Mouse (Mus musculus) neutrophil, adult 5-6 weeks (primary cell): ENCODE measurements at regions not wholly inside any gene's neighbourhood (a gene's known extent, or its start where the extent isn't known, plus 50 kb on each side); places are given as distances from the start of the nearest gene placed in this dataset.

Experiments used
- ATAC-seq: fragments of 151-379, 151-347 bp; 2 replicates; pipeline ENCODE4 v1.8.0; 2017; ENCODE audit warnings: mild to moderate bottlenecking, moderate TSS enrichment; ENCODE audit not compliant: insufficient number of reproducible peaks, poor library complexity, low FRiP score, severe bottlenecking; ENCODE audit errors: extremely low read depth

DNA sequence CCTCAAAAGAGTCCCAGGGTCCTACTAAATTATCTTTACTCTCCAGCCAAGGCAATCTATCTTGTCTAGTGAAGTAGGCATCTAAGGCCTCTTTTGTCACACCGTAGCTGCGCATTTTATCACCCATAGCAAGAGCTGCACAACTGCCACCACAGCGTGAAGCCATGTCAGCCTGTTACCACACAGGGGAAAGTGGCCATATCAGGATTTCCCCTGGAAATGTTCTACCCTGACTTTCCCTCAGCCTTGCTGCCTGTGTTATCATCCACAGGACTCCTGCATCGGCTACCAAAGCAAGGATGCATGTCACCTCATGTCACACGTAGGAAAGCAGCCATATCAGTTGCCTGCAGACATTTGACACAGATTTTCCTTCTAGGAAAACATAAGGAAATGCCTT lies 233.2 kb upstream of the Fn1 start:
- ATAC-seq = no peak

DNA sequence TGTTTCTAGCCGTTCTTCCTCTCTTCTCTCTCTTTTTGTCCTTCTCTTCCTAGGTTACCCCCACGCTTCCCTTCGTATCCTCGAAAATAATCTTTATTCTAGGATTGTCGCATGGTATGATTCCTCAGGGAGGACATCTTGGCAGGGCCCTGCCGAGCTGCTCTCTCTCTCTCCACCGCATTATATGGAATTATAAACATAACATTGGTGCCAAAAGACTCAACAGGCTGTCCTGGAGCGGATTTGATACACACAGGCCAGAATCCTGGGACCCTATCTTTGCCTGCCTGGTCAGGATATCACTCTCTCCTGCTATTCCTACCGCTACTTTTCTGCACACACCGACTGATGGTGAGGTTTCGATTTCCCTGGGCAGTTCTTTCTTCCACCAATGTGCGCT lies 228.9 kb upstream of the Fn1 start:
- ATAC-seq = no peak

DNA sequence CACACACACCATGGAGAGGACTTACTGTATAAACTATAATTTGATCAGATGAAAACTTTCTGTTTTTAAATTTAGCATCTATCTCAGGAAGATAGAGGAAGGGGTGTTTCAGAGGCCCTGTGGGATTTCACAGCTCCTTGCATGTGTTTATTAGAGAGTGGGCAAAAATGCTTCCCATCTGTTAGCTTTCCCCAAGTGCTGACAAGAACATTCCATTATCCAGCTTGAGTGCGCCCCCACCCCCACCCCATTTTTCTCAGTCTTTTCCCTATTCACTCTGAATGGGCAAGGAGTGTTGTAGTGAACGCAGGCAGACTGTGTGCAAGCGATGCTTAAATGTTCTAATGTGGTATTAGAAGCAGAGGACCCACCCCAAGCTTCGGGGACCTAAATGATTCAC lies 228.2 kb upstream of the Fn1 start:
- ATAC-seq = no peak

DNA sequence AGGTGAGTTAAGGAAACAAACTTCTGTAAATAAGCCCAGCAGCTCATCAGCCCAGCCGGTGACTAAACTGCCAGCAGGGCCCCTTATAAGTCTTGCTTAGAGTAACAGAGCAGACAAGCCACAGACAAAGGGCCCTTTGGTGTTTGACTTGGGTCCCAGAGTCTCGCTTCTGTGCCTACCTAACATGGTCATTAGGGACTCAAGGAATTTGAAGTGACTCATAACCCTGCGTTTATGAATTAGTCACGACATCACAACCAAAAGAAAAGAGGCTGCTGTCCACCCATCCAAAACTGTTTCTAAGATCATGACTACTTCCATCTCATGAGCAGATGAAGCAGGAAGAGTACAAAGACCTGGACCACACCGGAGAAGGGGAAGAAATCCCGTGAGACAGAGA lies 227.5 kb upstream of the Fn1 start:
- no peak for ATAC-seq

DNA sequence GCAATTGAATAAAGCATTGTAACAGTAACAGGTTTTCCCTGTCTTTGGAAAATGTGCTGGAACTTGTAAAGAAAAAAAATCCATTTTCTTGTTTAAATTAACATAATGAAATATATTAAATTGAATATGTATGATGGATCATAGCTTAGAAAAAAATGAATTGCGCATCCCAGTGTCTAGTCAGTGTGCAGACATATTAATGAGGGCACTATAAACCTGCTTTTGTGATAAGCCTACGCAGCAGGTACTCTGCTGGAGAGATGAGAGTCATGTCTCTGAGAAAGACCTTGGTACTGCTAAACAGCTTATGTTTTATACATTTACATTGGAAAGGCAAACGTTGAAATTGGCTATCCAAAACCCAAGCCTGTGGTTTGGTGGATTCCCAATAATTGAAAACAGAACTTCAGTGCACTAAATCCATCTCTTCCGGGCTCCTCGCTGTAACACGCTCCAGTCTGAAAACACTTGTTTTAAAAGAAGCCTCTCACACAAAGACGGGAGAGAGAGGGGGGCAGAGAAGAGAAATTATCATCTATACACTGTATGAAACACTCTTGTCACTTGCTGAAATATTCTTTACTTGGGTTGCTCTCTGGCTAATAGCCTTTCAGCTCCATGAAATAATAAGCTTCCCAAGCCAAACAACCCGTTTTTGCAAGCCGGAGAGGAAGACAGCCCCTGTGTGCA lies 223.9 kb upstream of the Fn1 start:
- no peak for ATAC-seq

DNA sequence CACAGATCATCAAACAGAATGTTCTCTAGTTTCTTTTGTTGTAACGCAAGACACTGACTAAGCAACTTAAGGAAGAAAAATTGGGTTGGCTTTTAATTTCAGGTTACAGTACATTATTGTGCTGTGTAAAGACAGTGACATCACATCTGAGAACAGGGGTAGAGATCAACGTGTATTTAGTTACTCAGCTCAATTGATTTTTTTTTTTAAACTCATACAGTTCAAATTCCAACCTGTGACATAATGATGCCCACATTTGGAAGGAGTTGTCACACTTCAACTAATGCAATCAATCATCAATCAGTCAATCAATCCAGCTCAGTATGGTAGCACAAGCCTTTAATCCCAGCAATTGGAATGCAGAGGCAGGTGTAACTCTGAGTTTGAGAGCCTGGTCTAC lies 221.0 kb upstream of the Fn1 start:
- ATAC-seq = no peak

DNA sequence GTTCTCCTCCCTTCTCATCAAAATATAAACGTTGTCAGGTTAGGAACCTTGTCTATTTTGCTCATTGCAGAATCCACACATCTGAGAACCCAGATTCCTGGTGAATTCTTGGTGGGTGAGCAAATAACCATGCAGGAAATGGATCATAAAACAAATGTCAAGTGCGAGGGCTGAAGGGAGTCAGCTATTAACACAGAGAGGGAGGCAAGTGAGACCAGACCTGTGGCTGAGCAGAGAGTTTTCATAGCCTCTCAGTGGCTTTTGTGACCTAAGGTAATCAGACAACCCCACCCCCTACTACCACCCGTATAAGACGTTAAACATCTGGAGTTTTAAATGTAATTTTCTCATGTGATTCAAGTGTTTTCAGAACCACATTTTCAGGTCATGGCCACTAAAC lies 212.7 kb upstream of the Fn1 start:
- ATAC-seq = no peak

DNA sequence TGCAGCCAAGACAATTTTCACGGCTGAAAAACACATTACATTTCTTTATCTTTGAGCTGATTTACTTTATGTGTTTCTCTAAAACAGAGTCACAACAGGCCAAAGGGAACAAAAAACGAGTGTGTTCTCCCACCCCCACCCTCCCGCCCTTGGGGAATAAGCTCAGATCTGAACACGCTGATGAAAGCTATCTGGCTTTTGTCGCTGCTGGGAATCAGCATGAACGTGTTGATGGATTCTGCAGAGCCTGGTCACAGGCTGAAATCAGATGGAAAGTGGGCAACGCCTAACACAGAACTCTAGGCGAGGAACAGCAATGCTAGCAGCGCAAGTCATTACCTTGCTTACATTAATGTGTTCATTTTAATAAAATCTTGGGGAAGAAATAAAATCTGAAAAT lies 211.7 kb upstream of the Fn1 start:
- no peak for ATAC-seq

DNA sequence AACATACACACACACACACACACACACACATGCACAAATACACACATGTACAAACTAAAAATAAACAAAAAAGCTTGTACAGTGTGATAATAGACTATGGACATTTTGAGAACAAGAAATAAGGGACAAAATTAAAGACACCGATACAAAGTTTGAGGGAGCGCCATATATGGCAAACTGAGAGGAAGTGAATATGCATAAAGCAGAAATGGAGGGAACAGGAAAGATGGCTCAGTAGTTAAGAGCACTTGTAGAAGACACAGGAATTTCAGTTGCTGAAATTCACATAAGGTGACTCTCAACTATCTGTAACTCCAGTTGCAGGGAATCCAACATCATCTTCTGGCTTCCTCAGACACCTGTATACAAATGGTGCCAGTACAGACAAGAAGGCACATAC lies 200.2 kb upstream of the Fn1 start:
- no peak for ATAC-seq

DNA sequence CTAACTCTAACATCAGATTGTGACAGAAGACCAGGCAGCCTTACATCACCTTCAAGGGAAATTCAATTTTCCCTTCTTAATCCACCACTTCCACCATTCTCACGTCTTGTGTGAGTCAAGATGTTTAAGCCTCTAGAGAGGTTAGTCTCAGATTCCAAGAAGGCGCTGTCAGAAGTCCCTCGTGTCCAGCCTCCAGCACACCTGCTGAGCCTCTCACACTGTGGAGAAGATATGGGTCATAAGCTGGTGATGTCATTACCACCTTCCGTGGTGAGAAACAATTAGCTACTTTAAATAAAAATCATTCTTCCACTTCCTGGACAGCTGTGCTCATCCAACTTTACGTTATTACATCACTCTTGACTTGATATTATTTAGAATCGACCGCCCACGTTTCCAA lies 198.3 kb upstream of the Fn1 start:
- ATAC-seq = no peak

DNA sequence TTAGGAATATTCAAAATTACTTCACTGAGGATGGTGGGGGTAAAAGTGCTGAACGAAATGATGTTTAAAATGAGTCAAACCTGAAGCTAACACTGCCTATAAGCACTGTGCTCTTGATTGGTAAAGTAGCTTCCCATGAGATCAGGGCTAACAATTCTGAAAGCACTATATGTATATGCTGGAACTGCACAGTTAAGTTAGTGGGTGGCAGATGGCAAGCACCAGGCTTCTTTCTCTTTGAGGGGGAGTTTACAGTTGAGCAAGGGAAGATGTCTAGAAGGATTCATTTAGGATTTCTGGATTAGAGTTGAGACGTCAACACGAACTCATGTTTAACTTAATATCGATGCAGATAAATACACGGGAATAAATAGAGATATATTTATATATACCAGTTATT lies 195.7 kb upstream of the Fn1 start:
- no peak for ATAC-seq

DNA sequence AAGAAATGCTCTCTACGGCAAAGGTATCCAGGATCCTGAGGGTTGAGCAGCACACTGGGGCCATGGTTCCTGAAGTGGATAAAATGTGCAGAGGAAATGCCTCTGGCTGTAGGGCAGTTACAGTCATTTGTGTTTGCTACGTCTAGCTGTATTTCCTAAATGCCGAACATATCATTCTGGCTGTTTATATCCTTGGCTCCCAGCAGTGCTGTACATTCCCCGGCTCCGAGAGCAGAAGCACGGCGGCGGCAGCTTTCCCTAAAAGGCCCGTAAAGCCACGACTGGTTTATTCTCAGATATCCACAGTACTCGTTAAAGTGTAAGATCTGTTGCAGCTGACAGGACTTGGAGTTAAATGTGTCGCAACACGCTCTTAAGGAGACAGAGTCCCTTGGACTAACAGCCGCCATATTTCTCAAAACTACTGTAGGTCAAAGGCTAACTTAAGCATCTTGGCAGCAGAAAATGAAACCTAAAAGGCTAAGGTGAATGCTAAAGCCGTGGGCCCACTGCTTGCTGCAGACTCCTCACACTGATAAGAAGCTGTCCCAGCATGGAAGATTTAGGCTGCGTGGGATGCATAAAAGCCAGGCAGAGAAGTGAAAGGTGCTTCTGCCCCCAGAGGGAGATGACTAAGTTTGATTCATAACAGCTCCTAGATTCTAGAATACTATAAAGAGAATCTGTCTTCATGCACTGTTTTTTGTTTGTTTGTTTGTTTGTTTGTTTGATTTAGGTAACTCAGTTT lies 192.1 kb upstream of the Fn1 start:
- ATAC-seq = no peak

DNA sequence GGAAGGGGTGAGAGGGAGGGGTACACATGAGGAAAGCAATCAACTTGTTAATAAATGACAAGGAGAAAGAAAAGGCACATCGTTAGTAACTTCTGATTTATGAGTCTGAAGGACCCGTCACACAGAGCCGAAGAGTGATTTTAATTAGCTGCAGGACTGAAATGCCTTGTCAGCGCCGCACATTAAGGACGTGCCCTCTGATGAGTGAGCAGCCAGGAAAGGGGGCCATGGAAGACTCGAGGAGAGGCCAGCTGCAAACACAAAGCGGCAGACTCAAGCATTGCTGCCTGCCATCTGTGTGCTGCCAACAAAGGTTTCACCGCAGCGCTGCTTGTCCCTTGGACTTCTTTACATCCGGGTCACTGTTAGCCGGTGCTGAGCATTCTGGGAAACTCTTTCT lies 184.8 kb upstream of the Fn1 start:
- ATAC-seq = no peak

DNA sequence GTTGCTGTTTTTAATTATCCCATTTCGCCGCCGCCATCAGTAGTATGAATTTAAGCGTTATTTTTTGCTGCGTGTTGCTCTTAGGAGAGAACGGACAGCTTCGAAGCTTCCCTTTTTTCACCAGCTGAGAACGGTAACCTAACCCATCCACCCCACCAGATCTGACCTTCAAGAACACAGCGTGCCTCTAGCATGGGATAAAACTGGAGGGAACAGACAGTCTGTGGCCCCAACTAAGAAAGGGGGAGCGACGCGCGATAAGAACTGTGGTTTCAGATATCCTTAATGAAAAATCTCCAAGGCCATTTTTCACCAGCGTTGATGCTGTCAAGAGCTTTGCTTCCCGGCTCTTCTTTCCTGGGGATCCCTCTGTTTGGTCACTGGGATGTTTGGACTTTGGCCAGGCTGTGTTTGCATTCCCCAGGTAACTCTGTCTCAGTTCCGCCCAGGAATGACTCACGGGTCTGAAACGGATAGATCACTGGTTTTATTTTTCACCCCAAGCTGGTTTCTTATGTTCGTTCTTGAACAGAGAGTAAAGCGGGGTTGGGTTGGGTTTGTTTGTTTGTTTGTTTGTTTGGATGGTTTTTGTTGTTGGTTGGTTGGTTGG lies 184.1 kb upstream of the Fn1 start:
- no peak for ATAC-seq

DNA sequence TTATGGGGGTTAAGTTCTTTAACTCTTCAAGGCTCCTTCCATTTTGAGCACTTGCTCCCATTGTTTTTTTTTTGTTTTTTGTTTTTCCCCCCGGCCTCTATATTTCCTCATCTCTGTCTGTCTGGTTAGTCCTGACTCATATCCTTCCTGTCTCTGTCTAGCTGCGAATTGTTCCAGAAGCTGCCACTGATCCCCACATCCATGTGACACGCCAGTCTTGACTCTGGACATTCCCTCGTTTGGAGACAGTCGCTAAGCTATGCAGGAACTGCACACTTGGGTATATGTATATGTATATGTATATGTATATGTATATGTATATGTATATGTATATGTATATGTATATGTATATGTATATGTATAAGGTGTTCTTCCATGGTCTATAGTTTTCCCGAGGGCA lies 177.4 kb upstream of the Fn1 start:
- no peak for ATAC-seq

DNA sequence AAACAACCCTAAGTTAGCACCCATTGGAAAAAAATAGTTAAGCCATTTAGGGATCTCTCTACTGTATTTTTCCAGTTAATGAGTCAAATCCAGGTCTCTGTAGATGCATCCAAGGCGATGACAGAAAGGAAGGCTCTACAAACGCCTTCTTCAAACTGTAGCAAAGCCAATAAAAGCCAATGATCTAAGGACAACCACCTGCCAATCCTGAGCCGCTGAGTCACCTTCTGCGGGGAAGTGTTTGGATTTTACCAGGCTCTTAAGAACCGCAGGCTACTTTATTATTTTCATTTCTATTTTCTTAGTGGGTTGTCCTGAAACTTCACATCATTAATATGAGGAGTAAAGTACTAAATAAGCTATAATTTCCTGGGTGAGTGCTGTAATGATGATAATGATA lies 171.4 kb upstream of the Fn1 start:
- ATAC-seq = no peak

DNA sequence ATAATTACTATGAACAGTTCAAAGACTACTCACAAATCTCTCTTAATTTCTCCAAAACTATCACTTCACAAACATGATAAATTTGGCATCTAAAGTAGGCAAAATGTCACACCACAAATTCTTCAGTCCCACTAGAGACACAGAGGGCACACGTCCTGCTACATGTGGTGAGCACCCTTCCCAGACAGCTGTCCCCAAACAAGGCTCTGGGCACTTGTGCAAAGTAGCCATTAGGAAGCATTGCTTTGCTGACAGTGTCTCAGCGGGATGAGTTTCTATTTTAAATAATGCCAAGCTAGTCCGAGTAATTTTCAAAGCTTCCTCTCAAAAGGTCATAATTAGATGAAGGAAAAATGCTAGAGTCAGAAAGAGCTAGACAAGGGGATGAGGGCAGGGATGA lies 169.1 kb upstream of the Fn1 start:
- no peak for ATAC-seq

DNA sequence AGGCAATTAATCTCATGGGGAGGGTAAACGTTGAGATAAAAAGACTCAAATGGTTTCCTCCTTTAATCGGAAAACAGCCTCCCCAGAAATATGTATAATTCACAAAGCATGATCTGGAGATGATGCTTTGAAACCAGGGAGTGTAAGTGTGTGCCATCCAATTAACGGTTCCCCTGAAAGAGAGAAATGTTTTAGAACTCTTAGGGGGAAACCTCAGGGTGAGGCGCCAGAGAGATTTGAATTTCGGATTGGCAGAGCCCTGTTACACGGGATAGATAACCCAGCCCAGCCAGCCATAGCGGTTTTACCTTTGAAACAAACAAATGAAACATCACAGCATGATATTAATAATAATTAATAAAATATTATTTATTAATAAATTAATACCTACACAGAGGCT lies 168.1 kb upstream of the Fn1 start:
- ATAC-seq = no peak

DNA sequence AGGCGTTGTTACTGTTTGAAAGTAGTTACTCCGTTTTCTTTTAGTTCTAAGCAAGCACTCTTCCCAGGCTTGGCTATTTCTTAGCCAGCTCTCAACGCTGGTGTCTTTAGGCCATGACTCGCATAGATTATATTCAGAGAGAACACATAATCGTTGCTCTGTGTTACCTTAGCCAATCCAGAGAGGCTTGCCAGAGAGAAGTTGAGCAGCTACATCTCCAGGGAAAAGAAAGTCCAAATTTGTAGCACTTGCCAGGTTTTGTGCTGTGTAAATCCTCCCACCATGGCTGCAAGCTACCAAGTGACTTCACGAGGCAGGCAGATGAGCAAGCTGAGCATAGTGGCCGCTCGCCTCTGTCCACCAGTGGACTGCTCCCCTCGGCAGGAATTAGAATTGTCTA lies 163.3 kb upstream of the Fn1 start:
- ATAC-seq = no peak

DNA sequence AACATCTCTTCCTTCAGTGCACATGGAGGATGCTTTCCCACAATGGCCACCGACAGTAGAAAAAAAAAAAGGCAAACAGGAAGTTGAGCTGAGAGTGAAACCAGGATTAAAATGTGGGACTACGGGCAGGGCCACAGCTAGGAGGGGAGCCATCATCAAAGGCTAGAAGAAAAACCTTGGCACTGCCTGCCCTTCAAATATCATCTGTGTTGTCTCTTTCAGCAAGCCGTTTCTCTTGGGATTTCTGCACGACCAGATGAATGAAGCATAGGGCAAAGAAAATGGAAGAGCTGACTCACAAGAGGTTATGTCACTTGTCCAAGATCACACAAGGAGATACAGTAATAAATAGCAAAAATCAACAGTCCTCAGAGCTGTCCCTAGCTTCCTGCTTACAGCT lies 161.1 kb upstream of the Fn1 start:
- no peak for ATAC-seq
